Mouse (Mus musculus) NIH3T3 (cell line): ENCODE results near the gene Defb6.

ENCODE experiments used
- DNase-seq: peaks from one replicate; pipeline ENCODE4 v3.0.0-alpha.2; 2012; ENCODE audit warnings: low read depth

Defb6 gene

GRCm38 (mm10) chr8:19225161-19225560 is at the start of gene Defb6:
TSS of gene Defb6 (plus strand) at chr8:19225478.
- DNase-seq: no peak

GRCm38 (mm10) chr8:19238101-19238500 is 12.8 kb downstream of the Defb6 start:
- DNase-seq: no peak

GRCm38 (mm10) chr8:19239616-19240015 is 14.3 kb downstream of the Defb6 start, which contains the start of gene Defb46:
TSS of gene Defb46 (plus strand) at chr8:19239916.
- DNase-seq: no peak

GRCm38 (mm10) chr8:19247280-19247679 is 22.0 kb downstream of the Defb6 start, which contains the start of gene Defb5:
TSS of gene Defb5 (plus strand) at chr8:19247580.
- no peak for DNase-seq

- peak; percentile 5 for DNase-seq
Measured at GRCm38 (mm10) chr8:19258136-19258535, 32.9 kb downstream of the Defb6 start.

- no peak for DNase-seq
Measured at GRCm38 (mm10) chr8:19259667-19260066, 34.4 kb downstream of the Defb6 start.
